Mouse (Mus musculus): ENCODE results near the gene Tars.

Tars gene

DNA sequence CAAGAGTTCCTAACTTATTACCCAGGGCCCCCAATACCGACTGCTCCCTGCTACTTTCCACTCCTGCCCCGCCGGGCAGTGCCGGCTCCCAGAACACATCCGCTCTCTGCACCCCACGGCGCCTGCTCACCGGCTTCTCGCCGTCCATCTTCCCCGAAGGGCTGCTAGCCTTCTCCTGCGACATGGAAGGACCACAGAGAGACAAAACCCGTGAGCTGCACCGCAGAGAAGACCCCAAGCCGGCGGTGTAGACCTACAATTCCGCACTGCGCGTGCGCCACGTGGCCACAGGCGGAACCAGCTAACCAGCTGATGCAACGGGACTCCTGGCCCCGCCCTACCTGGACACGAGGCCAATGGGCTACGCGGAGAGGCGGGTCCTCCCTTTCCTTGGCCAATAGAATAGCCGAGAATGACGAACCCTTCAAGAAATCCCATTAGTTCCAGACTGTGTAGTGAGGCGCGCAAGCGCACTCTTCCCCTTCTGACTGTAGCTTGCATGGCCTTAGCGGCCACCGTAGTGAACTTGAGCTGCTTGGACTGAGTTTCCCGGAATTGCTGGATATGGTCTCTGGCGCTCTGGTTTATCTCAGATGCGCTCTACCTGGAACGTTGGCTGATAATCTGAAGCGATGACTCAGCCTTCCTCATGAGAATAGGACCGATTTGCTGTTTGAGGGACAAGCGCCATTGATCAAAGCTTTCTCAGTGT is at the start of gene Tars:
Tars (minus strand) TSS at position 310 of the 712 bp plus-strand sequence.
- CTCF ChIA-PET = no interaction called here

DNA sequence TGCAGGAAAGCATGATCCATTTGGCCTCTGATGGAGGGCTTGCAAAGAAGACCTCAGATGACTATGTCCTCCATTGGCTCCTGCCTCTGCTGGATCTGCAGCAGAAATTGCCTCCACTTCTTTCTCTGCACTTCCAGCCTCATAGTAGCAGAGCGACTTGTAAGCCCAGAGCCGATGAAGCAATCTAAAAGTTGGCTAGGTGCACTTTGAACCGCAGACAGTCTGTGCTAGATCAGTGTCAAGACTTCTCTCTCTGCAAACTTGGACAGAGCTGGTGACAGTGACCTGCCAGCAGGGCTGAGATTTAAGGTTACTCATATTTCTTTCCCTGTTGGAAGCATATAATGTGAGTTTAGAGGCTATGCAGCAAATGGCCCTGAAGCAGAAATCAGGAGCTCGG is 37.9 kb upstream of the Tars start:
- CTCF ChIA-PET = no interaction called here

- CTCF ChIA-PET = no interaction called here
Observed at GRCm38 (mm10) chr15:11436709-11437280, 37.3 kb upstream of the Tars start.

DNA sequence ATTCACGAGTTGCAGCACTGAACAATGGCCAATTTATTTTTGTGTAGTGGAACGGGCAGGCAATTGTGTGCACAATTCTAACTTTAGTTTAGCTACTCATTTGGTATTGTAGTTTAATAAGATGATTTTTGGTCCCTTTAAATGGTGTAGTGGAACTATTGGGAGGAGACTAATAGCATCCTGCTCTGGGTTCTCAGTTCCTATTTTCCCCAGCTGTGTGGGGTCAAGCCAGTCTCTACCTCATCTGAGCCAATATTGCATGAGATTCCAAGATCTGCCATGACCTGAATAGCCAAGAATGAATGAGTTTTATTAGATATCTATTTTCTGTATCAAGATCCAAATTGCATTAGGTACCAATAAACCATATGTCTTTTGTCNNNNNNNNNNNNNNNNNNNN is 27.4 kb upstream of the Tars start:
- CTCF ChIA-PET = no interaction called here

- CTCF ChIA-PET = no interaction called here
Observed at GRCm38 (mm10) chr15:11413484-11413883, 14.0 kb upstream of the Tars start.

GRCm38 (mm10) chr15:11412542-11412941 is 13.1 kb upstream of the Tars start:
- CTCF ChIA-PET = no interaction called here

DNA sequence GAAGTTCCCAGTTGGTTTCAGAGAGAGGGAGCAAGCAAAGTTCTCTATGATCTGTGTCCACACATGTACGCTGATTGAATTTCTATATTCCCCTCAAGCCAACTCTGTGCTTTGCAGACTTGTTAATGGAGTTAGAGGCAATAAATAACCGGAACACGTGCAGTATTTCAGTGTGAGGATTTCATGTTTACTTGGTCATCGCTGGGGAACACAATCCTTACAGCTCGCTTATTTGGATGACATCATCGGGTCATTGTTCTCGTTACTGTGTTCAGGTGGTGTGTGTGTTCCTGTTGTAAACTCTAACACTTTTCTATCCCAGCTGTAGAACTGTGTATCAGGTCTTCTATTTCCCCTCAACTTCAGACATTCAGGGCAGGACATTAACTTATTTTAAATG is 12.4 kb upstream of the Tars start:
- CTCF ChIA-PET = no interaction called here

GRCm38 (mm10) chr15:11408155-11408826 is 8.8 kb upstream of the Tars start:
- CTCF ChIA-PET = no interaction called here

GRCm38 (mm10) chr15:11407381-11407780 is 7.9 kb upstream of the Tars start:
- CTCF ChIA-PET = no interaction called here

- CTCF ChIA-PET = no interaction called here
Observed at GRCm38 (mm10) chr15:11406769-11407168, 7.3 kb upstream of the Tars start.

DNA sequence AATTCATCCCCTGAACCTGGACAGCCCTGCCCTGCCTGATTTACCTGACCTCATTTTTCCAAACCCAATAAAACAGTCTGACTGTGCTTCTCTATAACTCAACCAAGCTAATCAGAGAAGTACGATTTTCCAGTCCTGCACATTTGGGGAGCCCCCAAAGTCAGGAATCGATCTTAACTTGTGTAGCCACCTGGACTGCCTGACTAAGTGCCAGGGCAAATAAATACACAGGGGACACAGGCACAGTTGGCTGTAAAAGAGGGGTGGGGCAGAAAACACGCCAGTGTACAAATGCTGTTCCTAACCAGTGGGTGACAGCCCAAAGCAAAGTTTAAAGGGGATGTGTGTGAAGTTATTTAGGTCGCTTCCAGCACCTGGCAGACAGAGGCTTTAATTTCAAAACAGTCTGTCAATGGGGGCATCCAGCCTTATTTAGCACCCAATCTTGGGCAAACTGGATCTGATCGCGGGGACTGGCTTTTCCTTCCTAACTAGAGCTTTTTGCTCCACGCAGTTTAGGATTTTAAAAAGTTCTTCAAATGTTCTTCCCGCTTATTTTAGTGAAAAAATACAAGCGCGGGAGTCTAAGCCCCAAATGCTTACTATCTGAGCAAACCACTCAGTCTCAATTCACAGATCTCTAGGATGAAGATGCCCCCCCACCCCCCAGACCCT is 652 bp downstream of the Tars start:
- CTCF ChIA-PET = no interaction called here

GRCm38 (mm10) chr15:11396421-11396820 is 3.0 kb downstream of the Tars start:
- CTCF ChIA-PET = no interaction called here

DNA sequence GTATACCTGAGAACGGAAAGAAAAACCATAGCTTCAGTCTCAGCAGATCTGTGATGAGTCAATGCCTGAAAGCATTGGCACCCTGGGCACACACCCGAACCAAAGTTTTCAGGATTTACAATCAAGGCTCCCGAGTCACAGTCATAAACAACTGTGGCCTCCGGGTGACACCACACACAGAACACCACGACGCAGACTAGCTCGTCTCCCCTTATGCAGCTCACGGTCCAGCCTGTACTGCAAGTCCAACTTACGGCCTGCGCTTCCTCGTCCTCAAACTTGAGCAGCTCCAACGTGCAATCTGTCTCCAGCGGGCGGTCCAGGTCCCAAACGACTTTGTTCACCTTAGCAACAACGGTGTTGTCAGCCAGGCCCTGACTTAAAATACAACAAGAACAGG is 6.6 kb downstream of the Tars start:
- CTCF ChIA-PET = no interaction called here

GRCm38 (mm10) chr15:11383796-11384195 is 15.7 kb downstream of the Tars start:
- CTCF ChIA-PET = interaction anchor here (0.6 kb wide), 1 partner anchor 910 kb away, joined by 14 read pairs; no protein-coding TSS in a partner anchor

GRCm38 (mm10) chr15:11382585-11382984 is 16.9 kb downstream of the Tars start:
- CTCF ChIA-PET = interaction anchor here (0.6 kb wide), 1 partner anchor 628 kb away, joined by 3 read pairs; no protein-coding TSS in a partner anchor

DNA sequence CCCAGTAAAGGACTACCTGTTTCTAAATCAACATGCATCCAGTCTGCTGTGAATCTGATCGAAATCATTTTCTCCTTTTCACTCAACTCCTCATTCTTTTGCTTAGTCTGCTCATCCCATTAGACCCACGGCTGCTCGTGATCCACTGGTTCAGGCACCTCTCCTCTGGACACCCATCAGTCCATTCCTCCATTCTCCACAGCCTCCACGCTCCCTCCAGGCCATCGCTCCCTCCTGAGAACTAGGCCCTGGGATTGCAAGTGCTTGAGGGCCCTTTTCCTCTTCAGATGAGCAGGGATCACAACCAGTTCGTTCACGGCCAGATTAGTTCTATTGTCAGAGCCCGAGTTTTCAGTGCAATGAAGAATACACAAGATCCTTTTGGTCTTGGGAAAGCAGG is 18.8 kb downstream of the Tars start:
- CTCF ChIA-PET = no interaction called here

DNA sequence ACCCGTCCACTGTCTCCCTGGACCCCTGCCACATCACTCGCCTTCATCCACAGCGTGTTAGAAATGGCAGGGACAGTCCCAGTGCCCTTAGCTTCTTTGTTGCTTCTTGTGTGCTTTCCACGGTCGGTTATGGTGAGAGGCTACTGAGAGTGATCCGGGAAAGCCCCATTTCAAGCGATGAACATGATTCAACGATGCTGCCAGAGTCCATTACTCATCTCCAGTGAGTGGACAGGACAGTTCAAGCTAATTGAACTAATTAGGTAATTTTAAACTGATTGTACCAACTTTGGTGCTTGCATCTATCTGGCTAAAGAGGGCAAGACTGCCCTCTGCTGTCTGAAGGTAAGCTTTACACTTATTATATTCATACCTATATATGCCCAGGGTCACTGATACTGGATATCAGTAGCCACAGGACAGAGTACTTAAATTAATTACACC is 19.4 kb downstream of the Tars start:
- CTCF ChIA-PET = no interaction called here

- CTCF ChIA-PET = interaction anchor here (0.5 kb wide), 1 partner anchor 97 kb away, joined by 7 read pairs; no protein-coding TSS in a partner anchor
Observed at GRCm38 (mm10) chr15:11379431-11380086, 19.9 kb downstream of the Tars start.

GRCm38 (mm10) chr15:11370477-11371085 is 28.9 kb downstream of the Tars start:
- CTCF ChIA-PET = no interaction called here

DNA sequence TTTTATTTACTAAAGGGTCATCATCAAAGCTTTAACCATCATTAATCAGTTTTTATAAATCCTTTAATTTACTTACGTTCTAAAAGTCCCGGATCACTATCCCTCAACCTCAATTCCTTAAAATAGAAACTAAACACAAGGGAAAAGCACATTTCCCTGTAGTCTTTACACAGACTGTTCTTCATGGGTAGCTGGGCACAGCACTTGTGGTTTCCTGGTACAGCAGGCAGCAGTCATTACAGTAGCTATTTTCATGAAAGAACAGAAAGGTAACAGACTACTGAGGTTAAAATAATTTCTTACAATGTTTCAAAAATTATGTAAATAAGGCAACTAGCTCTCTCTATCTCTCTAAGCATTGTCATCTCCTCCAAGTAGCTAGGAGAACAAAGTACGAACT is 29.9 kb downstream of the Tars start:
- CTCF ChIA-PET = no interaction called here

DNA sequence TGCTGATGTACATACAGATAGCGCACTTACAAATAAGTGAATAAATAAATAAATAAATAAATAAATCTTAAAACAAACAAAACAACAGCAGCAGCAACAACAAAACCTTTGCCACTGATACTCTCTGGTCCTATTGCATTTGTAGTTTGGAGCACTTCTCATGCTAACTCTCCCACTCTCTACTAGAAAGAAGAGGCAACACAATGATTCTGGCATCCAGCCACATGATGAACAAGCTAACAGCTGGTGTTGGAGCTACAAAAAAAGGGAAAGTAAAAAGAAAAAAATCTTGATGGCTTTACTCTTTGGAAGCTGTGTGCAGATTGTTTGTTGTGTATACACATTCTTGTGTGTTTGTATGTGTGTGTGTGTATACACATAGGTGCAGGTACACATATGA is 34.7 kb downstream of the Tars start:
- CTCF ChIA-PET = no interaction called here

GRCm38 (mm10) chr15:11364112-11364511 is 35.4 kb downstream of the Tars start:
- CTCF ChIA-PET = no interaction called here
